Mouse (Mus musculus): ENCODE measurements around the gene Cep112. TPM values are rescaled to one million over a fixed set of nuclear protein-coding genes. Genes with fewer than 3 reads are reported as not detected.
"Not testable (repeated sequence)": the region's sequence is repeated elsewhere in the genome, so short reads cannot be mapped to it uniquely, and the experiment has no call there.

Cep112 gene
- total RNA-seq, 2 experiments from 2014 or later = 5.0 TPM; not detected in 1

DNA sequence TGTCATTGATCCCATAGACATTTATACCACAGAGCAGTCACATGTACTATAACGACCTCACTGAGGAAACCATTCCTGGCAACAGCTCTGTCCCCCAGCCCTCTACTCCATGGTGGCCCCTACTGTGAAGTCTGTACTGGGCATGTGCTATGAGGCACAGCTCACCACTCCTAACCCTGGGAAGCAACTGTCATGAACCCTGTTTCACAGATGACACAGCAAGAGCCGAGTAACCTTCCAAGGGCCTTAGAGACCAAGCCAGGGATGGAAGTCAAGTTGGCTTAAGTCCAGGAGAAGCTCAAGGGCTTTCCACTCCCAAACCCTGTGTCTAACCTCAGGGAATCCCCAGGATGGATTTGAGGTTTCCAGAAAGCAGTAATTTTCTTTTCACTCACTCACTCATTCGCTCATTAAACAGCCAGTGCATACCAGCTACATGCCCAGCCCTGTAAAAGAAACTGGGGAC lies 433.4 kb downstream of the Cep112 start:
- no peak for ATAC-seq (replicated peaks; ENCODE audit: poor library complexity, severe bottlenecking)

DNA sequence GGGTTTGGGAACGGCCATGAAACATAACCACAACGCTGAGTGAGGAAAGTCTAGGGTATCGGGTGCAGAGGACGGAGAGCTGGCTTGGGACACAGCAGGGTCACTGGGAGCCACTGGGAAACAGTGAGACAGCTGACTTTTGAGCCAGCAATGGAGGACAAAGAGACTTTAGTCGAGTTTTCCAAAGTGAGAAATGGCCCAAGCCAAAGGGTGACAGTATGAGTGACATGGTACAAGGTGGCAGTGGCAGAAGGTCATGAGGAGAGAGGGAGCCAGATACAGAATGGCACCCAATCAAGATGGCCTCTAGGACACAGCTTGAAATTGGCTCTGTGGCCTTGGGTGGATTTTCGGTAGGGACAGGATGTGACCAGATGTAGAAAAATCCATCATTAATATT lies 433.9 kb downstream of the Cep112 start:
- no peak for ATAC-seq (replicated peaks; ENCODE audit: poor library complexity, severe bottlenecking)

DNA sequence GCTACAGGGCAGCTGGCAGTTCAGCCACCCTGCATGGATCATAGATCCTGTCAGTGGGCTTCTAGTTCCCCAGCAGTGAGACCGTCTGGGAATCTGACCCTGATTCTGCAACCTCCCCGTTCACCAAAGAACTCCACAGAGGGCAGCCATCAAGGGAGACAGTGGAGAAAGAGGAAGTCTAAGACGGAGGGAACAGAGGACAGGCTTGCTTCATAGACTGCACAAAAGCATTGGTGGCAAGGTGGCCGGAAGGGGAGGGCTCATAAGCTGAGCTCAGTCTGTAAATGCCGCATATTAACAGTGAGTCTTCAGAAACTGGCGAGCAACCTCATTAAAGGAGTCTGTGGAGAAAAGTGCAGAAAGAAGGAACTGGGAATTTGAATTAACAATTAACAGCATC lies 437.4 kb downstream of the Cep112 start:
- ATAC-seq (replicated peaks; ENCODE audit: poor library complexity, severe bottlenecking) = peak; percentile 82

DNA sequence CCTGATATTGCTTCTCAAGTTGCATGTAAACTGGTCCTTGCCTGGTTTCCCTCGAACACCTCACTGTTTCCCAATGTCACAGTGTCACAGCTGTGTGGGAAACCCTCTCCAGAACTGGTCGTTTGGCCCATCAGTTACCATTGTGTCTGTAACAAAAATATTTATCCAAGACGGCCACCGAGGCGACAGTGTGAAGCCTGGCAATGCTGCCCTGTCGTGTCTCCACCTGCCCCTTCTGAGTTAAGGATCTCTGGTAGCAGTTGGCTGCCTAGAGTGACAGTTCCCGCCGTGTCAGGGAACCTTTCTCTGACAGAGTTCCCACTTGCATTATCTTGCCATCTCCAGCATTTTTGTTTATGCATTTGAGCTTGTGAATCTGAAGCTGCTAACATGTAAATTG lies 440.8 kb downstream of the Cep112 start:
- no peak for ATAC-seq (replicated peaks; ENCODE audit: poor library complexity, severe bottlenecking)

DNA sequence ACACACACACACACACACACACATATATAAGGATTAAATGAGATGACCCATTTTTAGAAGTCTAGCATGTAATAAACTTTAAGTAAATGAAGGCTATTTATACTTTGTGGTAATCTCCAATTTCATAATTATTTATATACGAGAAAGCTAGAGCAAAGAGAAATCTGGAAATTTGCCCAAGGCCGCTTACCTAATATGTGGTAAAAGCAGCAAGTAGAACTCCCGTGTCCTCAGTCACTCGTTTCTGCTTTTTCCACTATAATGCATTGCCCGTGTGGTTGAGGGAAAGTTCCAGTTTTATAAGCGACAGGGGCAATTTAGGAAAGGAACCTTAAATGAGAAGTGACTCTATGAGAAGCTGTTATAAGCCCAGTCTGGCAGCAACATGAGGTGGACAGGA lies 442.5 kb downstream of the Cep112 start:
- ATAC-seq (replicated peaks; ENCODE audit: poor library complexity, severe bottlenecking) = peak; percentile 71

DNA sequence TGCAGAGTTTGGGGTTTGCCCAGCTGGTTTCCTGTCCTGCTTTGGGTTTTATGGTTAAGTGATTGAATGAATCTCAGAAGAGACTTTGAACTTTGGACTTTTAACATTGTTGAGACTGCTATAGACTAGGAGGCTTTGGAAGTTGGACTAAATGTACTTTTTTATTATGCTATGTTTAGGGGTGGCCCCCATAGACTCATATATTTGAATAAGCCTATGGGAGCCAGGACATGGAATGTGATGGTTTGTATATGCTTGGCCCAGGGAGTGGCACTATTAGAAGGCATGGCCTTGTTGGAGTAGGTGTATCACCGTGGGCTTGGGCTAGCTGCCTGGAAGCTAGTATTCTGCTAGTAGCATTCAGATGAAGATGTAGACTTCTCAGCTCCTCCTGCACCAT lies 446.3 kb downstream of the Cep112 start:
- ATAC-seq (replicated peaks; ENCODE audit: poor library complexity, severe bottlenecking) = not testable (repeated sequence)

DNA sequence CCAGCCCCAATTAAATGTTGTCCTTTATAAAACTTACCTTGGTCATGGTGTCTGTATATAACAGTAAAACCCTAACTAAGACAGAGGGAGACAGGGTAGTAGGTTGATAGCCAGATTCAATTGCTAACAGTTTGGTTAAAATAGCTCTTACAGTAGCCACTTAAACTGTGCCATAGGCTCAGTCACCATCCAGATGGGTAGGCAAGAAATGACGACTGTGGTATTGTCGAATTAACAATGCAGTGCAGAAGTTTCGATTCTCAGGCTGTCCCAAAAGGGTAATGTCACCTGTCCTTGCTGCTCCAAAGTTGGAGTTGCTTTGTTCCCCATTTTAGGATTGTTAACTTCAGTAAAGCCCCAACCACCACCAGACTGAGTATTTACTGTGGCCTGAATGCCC lies 446.8 kb downstream of the Cep112 start:
- no peak for ATAC-seq (replicated peaks; ENCODE audit: poor library complexity, severe bottlenecking)

DNA sequence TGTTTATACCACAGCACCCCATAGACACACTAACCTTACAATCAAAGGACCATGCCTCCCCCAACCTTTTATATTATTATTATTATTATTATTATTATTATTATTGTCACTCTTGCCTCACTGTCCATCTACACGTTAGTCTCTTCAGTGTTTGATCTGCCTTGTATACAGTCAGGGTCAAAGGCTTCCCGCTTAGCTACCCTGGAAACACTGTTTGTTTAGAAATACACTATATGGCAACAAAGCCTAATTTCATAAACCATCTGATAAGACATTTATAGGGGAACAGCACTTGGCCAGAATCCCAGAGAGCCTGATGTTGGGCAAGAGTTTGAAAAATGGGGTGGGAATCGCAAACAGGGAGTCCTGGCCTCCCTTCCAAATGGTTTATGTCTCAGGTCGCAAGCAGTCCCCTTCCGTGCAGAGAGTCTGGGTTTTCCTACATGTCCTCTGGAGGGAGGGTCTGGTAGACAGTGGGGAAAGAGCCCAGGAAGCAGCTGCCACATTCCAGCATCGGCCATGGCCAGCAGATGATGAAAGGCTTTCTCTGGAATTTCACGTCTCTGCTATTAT lies 451.7 kb downstream of the Cep112 start:
- ATAC-seq (replicated peaks; ENCODE audit: poor library complexity, severe bottlenecking) = no peak

DNA sequence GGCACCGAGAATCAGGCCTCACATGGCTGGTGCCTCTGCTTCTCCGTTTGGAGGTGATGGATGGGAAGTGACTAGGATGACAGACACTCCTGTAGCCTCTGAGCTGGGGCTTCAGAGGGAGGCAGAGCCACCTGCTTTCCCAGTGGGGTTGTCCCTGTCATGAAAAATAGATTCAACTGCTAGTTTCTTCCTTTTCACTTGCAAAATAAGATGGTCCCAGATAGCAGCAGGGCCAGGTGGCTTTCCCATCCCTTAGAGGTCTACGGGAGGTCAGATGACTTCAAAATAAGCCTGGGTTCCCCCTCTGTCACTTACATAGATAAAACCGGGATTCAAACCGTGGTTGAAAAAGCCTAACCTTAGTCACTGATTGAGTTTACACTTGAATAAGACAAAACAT lies 452.5 kb downstream of the Cep112 start:
- no peak for ATAC-seq (replicated peaks; ENCODE audit: poor library complexity, severe bottlenecking)

DNA sequence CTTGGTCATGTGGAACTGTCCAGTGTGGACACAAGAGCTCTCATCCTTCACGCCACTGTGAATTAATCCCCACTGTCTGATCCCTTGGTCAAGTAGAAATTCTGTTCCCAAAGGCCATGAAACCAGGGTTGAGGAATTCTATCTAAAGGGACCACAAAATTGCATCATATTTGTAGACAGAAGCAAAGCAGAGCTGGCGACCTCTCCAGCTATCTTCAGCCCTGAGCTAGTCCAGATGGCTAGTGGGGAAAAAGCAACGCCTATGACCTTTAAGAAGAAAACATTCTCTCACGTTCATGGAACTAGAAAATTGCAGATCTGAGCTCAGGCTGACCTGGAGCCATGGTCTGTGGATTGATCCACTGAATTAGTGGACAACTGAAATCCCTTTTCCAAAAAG lies 455.6 kb downstream of the Cep112 start:
- ATAC-seq (replicated peaks; ENCODE audit: poor library complexity, severe bottlenecking) = no peak

DNA sequence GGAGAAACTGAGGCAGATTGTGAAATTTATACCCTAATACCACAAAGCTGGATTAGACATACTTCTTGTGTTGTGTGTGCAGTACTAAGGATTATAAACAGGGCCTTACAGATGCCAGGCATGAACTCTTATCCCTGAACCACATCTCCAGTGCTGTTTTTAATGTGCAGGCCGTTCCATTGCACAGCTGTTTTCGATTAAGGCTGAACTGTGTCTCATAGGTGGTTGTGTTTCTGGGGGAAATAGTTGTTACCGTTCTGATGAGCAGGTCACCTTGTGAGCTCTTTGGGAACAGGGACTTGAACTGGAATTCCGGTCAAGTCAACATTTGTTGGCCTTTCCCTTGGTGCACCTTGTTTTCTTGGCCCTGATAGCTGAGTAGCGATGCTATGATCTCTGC lies 456.7 kb downstream of the Cep112 start:
- ATAC-seq (replicated peaks; ENCODE audit: poor library complexity, severe bottlenecking) = no peak

DNA sequence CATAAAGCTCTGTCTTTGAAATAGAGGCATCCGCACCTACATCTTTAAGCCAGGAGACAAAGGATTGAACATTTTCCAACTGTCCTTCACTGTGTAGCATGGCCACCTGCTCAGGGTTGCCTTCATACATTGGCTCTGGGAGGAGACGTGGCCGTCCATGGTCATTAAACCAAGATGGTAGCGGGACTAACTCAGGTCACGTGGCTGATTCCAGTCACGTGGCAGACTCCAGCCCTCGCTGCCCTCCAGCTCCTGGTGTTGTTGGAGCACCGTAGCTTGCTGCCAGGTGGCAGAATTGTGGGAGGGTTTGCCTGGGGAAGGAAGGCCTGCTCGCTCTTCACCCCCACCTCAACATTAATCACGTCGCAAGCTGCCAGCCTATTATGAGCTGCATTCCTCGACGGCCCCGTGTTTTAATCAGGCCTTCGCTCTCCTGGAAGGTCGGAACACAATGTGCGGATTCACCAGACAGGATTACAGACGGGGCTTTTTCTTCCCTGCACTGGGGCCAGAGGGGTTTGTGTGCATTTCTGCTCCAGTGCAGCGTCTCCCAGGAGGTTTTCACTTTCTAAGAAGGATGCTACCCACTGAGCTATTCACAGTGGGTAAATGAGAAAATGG lies 460.4 kb downstream of the Cep112 start:
- ATAC-seq (replicated peaks; ENCODE audit: poor library complexity, severe bottlenecking) = no peak

DNA sequence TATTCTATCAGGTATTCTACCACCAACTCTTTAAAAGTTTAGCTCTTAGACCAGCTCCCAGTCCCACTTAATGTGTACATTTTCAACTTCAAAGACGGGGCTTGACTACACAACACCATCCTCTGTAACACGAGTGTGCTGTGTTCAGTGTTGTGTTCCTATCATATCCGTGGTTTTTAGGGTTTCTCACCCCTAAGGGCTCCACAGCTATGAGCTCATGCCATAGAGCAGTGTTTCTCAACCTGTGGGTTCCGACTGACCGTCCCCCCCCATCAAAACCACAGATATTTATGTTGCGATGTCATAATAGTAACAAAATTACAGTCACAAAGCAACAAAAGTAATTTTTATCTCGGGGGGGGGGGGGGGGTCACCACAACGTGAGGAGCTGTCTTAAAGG lies 461.1 kb downstream of the Cep112 start:
- peak; percentile 66 for ATAC-seq (replicated peaks; ENCODE audit: poor library complexity, severe bottlenecking)

DNA sequence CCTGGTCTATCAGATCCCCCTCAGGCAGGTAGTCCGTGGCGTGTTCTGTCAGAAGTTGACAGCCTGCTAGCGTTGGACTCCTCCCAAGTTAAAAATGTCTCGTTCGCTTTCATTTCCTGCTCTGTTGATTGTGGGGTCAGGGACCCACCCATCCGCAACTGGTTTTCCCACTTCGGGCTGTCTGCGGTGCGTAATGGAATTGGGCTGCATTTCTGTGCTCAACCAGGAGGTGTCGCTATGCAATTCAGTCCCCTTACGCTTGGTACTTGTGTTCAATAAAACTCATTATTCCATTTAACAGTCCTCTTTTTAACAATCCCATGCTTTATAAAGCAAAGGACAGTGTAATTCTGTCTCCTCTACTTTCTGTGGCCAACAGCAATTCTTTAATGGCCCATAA lies 464.1 kb downstream of the Cep112 start:
- no peak for ATAC-seq (replicated peaks; ENCODE audit: poor library complexity, severe bottlenecking)

DNA sequence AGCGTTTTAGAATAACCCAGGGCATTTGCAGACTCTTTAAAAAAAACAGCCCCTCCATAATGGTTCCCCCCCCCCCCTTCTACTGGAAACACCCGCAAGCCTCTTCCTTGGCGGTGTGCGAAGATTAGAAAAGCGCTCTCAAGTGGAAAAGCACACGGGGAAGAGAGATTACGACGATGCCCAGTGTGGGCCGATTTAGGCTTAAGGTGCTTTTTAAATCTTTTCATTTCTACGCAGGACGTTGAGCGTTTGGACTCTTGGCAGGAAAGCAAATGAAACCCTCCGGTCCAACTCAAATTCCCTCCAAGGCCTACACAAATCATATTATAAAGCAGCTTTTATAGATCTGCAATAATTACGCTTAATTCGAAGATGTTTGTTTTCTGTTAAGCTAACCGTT lies 465.6 kb downstream of the Cep112 start:
- no peak for ATAC-seq (replicated peaks; ENCODE audit: poor library complexity, severe bottlenecking)

DNA sequence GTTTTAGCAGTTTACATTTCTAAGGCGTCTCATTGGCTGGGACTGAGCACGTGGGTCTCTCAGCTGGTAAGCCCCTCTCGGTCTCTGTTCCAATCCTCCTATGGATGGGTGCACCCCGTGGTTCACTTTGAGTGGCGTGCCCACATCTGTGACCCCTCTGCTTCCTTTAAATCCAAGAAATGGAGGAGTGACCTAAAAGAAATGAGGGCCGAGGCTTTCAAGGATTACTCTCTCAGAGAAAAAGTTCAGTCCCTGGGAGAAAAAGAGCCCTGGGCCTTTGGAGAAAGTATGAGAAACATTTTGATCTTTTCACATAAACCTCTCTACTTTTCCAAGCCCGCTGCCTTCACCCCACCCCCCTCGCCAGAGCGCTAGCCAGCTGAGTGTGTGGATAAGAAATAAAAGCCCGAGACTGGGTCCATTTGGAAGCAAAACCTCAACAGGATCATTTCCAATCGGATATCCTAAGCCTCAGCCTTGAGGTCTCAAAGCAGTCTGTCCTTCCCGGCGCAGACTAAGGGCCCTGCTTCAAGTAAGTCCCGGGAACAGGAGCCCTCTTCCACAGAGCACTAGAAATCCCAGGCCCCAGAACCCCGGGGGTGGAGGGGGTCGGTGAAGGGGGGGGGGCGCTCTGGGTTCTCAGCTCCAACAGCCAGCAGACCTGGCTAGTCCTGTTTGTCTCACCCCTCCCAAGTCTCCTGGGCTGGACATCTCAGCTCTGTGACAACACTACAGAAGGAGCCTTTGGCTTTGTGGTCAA lies 466.3 kb downstream of the Cep112 start:
- ATAC-seq (replicated peaks; ENCODE audit: poor library complexity, severe bottlenecking) = no peak

DNA sequence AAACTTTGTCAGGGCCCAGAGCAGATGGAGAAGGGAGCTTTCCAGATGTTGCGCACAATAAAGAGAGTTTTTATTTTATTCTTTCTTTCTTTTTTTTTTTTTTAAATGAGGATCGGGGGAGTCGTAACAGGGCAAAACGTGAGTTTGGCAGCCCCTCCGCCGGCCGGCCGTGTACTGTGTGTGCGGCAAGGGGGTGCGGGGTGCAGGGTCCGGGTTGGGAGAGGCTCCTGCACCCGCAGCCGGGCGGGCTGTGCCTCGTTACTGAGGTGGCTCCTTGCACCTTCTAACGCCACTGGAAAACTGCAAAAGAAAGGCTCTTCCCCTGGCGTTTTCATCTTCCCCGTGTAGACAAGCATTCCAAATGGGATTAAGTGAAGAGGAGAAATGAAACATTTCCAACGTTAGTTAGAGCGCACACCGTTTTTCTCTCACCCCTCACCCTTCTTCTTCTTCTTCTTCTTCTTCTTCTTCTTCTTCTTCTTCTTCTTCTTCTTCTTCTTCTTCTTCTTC lies 466.9 kb downstream of the Cep112 start:
- ATAC-seq (replicated peaks; ENCODE audit: poor library complexity, severe bottlenecking) = no peak

DNA sequence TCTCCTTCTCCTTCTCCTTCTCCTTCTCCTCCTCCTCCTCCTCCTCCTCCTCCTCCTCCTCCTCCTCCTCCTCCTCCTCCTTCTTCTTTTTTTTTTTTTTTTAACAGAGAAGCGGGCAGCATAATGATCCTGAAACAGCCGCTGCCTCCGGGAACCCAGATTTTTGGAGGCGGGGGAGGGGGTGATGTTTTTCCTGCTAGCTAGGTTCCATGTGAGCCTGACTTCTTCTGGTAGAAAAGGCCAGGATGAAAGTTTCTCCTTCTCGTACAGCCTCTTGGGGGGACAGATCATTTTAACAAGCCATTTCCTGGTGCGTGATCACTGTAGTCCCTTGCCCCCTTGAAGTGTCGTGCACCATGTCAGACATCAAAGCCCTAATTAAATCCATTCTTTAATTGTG lies 467.4 kb downstream of the Cep112 start:
- no peak for ATAC-seq (replicated peaks; ENCODE audit: poor library complexity, severe bottlenecking)

DNA sequence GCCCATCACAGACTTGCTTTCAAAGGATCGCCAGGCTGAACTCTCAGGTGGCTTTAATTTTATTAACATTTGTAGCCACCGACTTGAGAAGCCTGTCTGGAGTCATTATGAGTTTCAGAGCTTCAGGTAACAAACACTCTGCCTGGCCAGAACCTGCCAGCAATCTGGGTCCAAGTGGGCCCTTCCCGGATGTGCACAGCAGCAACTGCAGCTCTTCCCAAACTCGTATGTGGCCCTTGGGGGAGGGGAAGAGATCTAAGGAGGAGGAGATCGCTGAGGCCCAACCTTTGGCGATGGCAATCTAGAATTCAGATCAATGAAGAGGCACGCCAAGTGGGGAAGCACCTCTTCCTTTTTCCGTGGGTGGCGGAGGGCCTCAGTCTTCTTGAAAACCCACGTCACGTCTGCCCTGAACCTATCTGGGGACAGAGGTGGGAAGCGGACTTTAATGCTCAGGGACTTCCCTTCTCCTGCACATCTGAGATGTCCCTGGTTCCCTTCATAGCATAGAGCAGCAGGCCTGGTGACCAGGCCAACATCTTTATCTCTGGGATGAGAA lies 468.3 kb downstream of the Cep112 start:
- ATAC-seq (replicated peaks; ENCODE audit: poor library complexity, severe bottlenecking) = no peak

DNA sequence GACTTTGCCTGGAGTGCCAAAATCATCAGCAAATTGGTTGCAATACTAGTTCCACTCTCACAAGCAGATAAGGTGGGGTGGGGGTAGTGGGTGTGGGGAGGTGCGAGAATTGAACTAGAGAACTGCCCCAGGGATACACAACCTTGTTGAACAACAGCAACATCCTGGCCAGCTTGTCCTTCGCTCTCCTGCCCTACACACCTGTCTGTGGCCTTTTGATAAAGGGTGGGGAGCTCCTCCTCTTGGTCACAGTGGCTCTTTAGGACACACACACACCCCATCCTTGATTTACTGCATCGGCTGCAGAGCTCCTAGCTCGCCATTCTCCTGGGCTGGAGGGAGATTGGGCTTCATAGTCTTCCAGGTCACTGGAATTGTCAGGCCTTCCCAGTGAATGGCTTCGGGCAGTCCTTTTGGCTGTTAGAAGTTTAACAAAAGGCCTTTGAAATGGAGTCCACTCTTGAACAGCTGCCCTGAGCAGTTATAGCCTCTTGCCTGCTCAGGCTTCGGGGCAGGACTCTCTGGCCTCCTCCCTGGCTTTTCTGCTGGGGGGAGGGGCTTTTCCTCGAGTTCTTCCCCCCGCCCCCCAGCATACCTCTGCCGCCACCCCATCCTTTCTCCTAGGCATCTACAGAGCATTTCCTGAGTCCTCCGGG lies 469.0 kb downstream of the Cep112 start:
- ATAC-seq (replicated peaks; ENCODE audit: poor library complexity, severe bottlenecking) = no peak

DNA sequence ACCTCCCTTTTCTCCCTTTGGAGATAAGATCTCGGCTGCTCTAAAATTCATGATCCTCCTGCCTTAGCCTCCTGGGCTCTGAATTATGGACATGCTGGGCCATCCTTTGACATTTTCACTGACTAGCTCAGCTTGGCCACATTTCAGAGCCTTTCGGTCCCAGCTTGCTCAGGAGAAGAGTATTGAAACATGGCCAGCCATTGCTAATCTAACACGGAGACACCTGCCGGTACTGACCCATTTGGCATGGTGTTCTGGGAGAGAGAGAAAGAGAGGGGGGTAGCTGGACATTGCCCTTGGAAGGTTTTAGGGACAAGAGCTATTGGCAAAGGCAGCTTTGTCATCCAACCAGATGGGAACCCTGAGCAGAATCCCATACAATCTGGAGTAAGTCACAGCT lies 472.0 kb downstream of the Cep112 start:
- no peak for ATAC-seq (replicated peaks; ENCODE audit: poor library complexity, severe bottlenecking)

All from granulocyte monocyte progenitor cell, adult 5-6 weeks (primary cell).